Mouse (Mus musculus): Measurements from ENCODE around the gene Rnf126. TPM values are rescaled to one million over a fixed set of nuclear protein-coding genes. Genes with fewer than 3 reads are reported as not detected.

Rnf126 gene
- 0.36 TPM for polyA plus RNA-seq (2014; fragmentation: Illumina TruSeq; extraction: RNeasy Lipid Tissue Mini Kit (QIAGEN cat#74804); ENCODE audit: low read depth, low replicate concordance)

GRCm38 (mm10) chr10:79766508-79767325, at the start of gene Rnf126:
TSS of gene Rnf126 (minus strand) at chr10:79766952.

DNA sequence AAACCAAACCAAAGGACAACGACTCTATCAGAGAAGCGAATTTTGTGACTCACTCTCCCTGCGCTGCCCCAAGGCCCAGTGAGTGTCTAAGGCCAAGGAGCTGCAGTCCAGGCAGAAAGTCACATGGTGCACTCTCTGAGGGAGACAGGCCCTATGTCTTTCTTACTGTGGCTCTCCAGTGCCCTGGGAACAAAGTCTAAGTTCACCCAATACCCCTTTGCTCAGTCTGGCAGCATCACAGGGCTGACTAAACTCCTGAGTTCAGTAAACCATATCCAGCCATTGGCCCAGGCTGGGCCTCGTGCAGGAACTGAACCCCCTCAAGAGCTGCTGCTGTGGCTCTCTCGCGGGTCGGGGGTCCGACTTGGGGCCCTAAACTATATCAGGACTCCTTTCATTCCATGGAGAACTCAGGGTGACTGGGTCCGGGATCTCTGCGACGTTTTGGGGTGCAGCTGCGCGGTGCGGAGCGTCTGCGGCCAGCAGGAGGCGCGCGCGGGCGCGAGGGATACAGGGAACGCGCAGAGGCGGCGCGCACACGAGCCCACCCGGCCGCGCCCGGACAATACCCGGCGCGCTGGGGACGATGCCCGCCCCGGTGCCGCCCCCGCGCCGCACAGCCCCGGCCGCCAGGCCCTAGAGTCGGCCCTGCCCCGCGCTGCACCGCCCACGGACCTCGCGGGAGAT, 26.4 kb upstream of the Rnf126 start, which contains the start of gene Palm:
Palm (plus strand) TSS at position 522 of the 687 bp plus-strand sequence.

DNA sequence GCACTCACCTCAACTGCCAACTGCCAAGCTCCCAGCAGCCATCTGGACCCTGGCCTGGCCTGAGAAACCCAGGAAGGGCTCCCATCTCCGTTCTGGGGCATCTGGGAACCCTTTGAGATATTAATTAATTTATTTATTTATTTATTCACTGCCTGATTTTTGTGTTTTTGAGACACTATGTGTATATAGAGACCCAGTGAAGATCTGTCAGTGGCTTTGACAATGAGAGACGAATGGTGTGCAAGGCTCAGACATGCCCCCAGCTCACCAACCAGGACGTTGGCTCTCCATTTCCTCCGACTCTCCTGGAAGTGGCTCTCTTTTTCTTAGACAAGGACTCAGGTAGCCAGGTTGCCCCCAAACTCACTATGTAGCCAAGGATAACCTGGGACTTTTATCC, 24.1 kb upstream of the Rnf126 start, which contains the start of gene Prss57:
Prss57 (minus strand) TSS at position 101 of the 400 bp plus-strand sequence.

DNA sequence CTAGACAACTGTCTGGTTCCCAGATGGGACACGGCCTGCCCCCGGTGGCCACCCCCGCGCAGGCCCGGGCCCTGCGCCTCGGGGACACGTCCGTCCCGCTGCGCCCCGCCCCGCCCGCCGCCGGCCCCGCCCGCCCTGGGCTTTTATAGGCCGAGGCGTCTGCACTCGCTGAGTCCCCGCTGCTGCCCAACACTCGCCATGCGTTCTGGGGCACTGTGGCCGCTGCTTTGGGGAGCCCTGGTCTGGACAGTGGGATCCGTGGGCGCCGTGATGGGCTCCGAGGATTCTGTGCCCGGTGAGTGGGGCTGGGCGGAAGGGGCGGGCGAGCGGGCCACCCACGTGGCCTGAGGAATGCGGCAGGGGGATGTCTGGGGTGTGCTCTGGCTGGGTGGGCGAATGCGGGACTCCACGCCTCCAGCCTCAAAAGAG, 10.4 kb upstream of the Rnf126 start, which contains the start of gene Fstl3:
Fstl3 (plus strand) TSS at position 170 of the 429 bp plus-strand sequence.

DNA sequence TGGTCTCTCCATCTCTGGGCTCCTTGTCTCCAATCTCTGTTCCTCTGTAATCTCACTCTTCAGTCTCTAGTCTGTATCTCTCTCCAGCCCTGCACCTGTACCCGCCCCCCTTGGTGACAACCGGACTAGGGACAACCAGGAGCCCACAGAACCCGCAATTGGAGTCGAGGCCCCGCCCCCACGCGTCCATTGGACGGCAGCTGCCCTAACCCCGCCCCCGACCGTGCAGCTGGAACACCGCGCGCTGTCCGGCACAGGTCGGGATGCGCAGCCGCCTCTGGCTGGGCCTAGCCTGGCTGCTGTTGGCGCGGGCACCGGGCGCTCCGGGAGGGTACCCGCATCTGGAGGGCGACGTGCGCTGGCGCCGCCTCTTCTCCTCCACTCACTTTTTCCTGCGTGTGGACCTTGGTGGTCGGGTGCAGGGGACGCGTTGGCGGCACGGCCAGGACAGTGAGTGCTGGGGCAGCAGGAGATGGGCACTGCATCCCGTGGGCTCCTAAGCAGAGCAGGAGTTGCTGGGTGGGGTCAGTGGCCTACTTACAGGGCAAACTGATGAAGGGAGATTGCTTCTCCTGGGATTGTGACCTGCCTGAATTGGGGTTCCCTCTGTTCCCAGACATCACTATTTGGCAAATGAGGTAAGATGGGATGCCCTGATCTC, 11.8 kb downstream of the Rnf126 start, which contains the start of gene Fgf22:
Fgf22 (plus strand) TSS at position 221 of the 661 bp plus-strand sequence.

DNA sequence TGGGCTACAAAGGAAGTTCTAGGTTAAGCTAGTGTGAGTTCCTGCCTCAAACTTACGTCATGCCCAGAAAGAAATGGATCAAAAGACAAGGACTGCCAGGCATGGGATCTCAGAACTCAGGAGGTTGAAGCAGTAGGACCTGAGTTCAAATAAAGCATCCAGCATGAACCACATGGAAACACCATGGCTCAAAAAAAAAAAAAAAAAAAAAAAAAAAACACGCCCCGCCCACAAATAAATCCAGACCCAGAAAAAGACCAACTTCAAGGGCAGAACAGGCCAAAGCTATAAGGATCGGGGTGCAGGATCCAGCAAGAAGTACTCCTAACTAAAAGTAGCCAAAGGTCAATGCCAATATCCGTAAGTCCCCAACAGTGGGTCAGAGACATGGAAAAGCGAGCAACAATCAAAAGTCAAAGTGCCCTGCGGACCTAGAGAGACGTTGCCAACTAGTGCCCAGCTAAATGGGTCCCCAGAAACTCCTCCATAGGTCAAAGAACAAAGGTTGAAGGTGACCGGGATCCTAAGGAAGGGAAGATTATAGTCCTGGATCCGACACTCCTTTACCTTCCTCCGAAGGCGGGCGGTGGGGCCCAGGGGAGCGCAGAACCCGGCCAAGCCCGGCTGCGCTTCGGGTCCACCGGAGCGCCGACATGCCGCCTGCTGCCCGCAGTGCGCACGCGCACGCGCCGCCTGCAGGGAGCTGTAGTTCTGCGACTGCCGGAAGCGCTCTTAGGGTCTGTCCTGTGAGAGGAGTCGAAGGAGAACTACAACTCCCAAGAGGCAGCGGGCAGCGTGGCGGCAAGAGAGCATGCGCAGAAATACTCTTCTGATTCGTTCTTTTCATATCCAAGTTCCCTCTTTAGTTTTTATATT, 20.6 kb downstream of the Rnf126 start, which contains the start of gene Polrmt:
Polrmt (minus strand) TSS at position 684 of the 876 bp plus-strand sequence.

DNA sequence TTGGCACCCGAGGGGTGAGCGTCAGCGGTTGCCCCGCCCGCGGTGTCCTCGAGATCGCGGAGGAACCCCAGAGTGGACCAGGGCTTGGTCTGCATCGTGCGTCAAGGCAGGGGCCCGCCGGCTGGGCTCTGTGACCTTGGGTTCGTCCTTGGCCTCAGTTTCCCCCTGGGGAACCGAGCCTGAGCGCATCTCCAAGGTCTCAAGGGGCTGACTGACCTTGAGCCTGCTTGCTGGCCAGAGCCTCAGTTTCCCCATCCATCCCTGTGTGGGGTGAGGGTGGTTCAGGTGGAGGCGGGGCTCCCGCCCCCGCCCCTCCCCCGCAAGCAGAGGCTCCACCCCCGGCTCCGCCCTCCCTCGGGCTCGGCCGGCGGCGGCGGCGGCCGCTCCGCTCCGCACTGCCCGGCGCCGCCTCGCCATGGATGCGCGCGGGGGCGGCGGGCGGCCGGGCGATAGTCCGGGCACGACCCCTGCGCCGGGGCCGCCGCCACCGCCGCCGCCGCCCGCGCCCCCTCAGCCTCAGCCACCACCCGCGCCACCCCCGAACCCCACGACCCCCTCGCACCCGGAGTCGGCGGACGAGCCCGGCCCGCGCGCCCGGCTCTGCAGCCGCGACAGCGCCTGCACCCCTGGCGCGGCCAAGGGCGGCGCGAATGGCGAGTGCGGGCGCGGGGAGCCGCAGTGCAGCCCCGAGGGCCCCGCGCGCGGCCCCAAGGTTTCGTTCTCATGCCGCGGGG, 50.3 kb downstream of the Rnf126 start, which contains the start of gene Hcn2:
Hcn2 (plus strand) TSS at position 381 of the 734 bp plus-strand sequence.

Other genes starting within 250 kb of the Rnf126 start
- 3.4 TPM for gene Plpp2, start 233.2 kb downstream of the Rnf126 start, polyA plus RNA-seq (2014; fragmentation: Illumina TruSeq; extraction: RNeasy Lipid Tissue Mini Kit (QIAGEN cat#74804); ENCODE audit: low read depth, low replicate concordance)
- gene Mier2, start 211.8 kb downstream of the Rnf126 start, polyA plus RNA-seq (2014; fragmentation: Illumina TruSeq; extraction: RNeasy Lipid Tissue Mini Kit (QIAGEN cat#74804); ENCODE audit: low read depth, low replicate concordance) = not detected
- not detected for gene Theg, start 179.6 kb downstream of the Rnf126 start, polyA plus RNA-seq (2014; fragmentation: Illumina TruSeq; extraction: RNeasy Lipid Tissue Mini Kit (QIAGEN cat#74804); ENCODE audit: low read depth, low replicate concordance)
- gene C2cd4c, start 152.9 kb downstream of the Rnf126 start, polyA plus RNA-seq (2014; fragmentation: Illumina TruSeq; extraction: RNeasy Lipid Tissue Mini Kit (QIAGEN cat#74804); ENCODE audit: low read depth, low replicate concordance) = not detected
- gene Shc2, start 129.0 kb downstream of the Rnf126 start, polyA plus RNA-seq (2014; fragmentation: Illumina TruSeq; extraction: RNeasy Lipid Tissue Mini Kit (QIAGEN cat#74804); ENCODE audit: low read depth, low replicate concordance) = not detected
- gene Odf3l2, start 121.2 kb downstream of the Rnf126 start, polyA plus RNA-seq (2014; fragmentation: Illumina TruSeq; extraction: RNeasy Lipid Tissue Mini Kit (QIAGEN cat#74804); ENCODE audit: low read depth, low replicate concordance) = not detected
- not detected for gene Madcam1, start 102.4 kb downstream of the Rnf126 start, polyA plus RNA-seq (2014; fragmentation: Illumina TruSeq; extraction: RNeasy Lipid Tissue Mini Kit (QIAGEN cat#74804); ENCODE audit: low read depth, low replicate concordance)
- not detected for gene Tpgs1, start 97.6 kb downstream of the Rnf126 start, polyA plus RNA-seq (2014; fragmentation: Illumina TruSeq; extraction: RNeasy Lipid Tissue Mini Kit (QIAGEN cat#74804); ENCODE audit: low read depth, low replicate concordance)
- gene Cdc34, start 84.8 kb downstream of the Rnf126 start, polyA plus RNA-seq (2014; fragmentation: Illumina TruSeq; extraction: RNeasy Lipid Tissue Mini Kit (QIAGEN cat#74804); ENCODE audit: low read depth, low replicate concordance) = not detected
- gene Gzmm, start 77.9 kb downstream of the Rnf126 start, polyA plus RNA-seq (2014; fragmentation: Illumina TruSeq; extraction: RNeasy Lipid Tissue Mini Kit (QIAGEN cat#74804); ENCODE audit: low read depth, low replicate concordance) = not detected
- gene Bsg, start 62.5 kb downstream of the Rnf126 start, polyA plus RNA-seq (2014; fragmentation: Illumina TruSeq; extraction: RNeasy Lipid Tissue Mini Kit (QIAGEN cat#74804); ENCODE audit: low read depth, low replicate concordance) = 293 TPM
- gene Hcn2, start 50.3 kb downstream of the Rnf126 start, polyA plus RNA-seq (2014; fragmentation: Illumina TruSeq; extraction: RNeasy Lipid Tissue Mini Kit (QIAGEN cat#74804); ENCODE audit: low read depth, low replicate concordance) = not detected
- gene Polrmt, start 20.4 kb downstream of the Rnf126 start, polyA plus RNA-seq (2014; fragmentation: Illumina TruSeq; extraction: RNeasy Lipid Tissue Mini Kit (QIAGEN cat#74804); ENCODE audit: low read depth, low replicate concordance) = 4.2 TPM
- not detected for gene Fgf22, start 11.9 kb downstream of the Rnf126 start, polyA plus RNA-seq (2014; fragmentation: Illumina TruSeq; extraction: RNeasy Lipid Tissue Mini Kit (QIAGEN cat#74804); ENCODE audit: low read depth, low replicate concordance)
- 2.6 TPM for gene Fstl3, start 10.3 kb upstream of the Rnf126 start, polyA plus RNA-seq (2014; fragmentation: Illumina TruSeq; extraction: RNeasy Lipid Tissue Mini Kit (QIAGEN cat#74804); ENCODE audit: low read depth, low replicate concordance)
- not detected for gene Prss57, start 24.0 kb upstream of the Rnf126 start, polyA plus RNA-seq (2014; fragmentation: Illumina TruSeq; extraction: RNeasy Lipid Tissue Mini Kit (QIAGEN cat#74804); ENCODE audit: low read depth, low replicate concordance)
- gene Palm, start 26.6 kb upstream of the Rnf126 start, polyA plus RNA-seq (2014; fragmentation: Illumina TruSeq; extraction: RNeasy Lipid Tissue Mini Kit (QIAGEN cat#74804); ENCODE audit: low read depth, low replicate concordance) = 1.1 TPM
- 0.49 TPM for gene Misp, start 54.0 kb upstream of the Rnf126 start, polyA plus RNA-seq (2014; fragmentation: Illumina TruSeq; extraction: RNeasy Lipid Tissue Mini Kit (QIAGEN cat#74804); ENCODE audit: low read depth, low replicate concordance)
- 40.9 TPM for gene Ptbp1, start 87.5 kb upstream of the Rnf126 start, polyA plus RNA-seq (2014; fragmentation: Illumina TruSeq; extraction: RNeasy Lipid Tissue Mini Kit (QIAGEN cat#74804); ENCODE audit: low read depth, low replicate concordance)
- not detected for gene Prtn3, start 107.5 kb upstream of the Rnf126 start, polyA plus RNA-seq (2014; fragmentation: Illumina TruSeq; extraction: RNeasy Lipid Tissue Mini Kit (QIAGEN cat#74804); ENCODE audit: low read depth, low replicate concordance)
- gene Plppr3, start 107.7 kb upstream of the Rnf126 start, polyA plus RNA-seq (2014; fragmentation: Illumina TruSeq; extraction: RNeasy Lipid Tissue Mini Kit (QIAGEN cat#74804); ENCODE audit: low read depth, low replicate concordance) = not detected
- gene Elane, start 119.3 kb upstream of the Rnf126 start, polyA plus RNA-seq (2014; fragmentation: Illumina TruSeq; extraction: RNeasy Lipid Tissue Mini Kit (QIAGEN cat#74804); ENCODE audit: low read depth, low replicate concordance) = not detected
- gene Cfd, start 123.9 kb upstream of the Rnf126 start, polyA plus RNA-seq (2014; fragmentation: Illumina TruSeq; extraction: RNeasy Lipid Tissue Mini Kit (QIAGEN cat#74804); ENCODE audit: low read depth, low replicate concordance) = not detected
- gene Med16, start 142.0 kb upstream of the Rnf126 start, polyA plus RNA-seq (2014; fragmentation: Illumina TruSeq; extraction: RNeasy Lipid Tissue Mini Kit (QIAGEN cat#74804); ENCODE audit: low read depth, low replicate concordance) = 0.20 TPM
- not detected for gene Gm26602, start 143.9 kb upstream of the Rnf126 start, polyA plus RNA-seq (2014; fragmentation: Illumina TruSeq; extraction: RNeasy Lipid Tissue Mini Kit (QIAGEN cat#74804); ENCODE audit: low read depth, low replicate concordance)
- gene Kiss1r, start 150.0 kb upstream of the Rnf126 start, polyA plus RNA-seq (2014; fragmentation: Illumina TruSeq; extraction: RNeasy Lipid Tissue Mini Kit (QIAGEN cat#74804); ENCODE audit: low read depth, low replicate concordance) = 0.16 TPM
- 6.4 TPM for gene R3hdm4, start 154.3 kb upstream of the Rnf126 start, polyA plus RNA-seq (2014; fragmentation: Illumina TruSeq; extraction: RNeasy Lipid Tissue Mini Kit (QIAGEN cat#74804); ENCODE audit: low read depth, low replicate concordance)
- 3.1 TPM for gene Arid3a, start 160.1 kb upstream of the Rnf126 start, polyA plus RNA-seq (2014; fragmentation: Illumina TruSeq; extraction: RNeasy Lipid Tissue Mini Kit (QIAGEN cat#74804); ENCODE audit: low read depth, low replicate concordance)
- gene Wdr18, start 193.2 kb upstream of the Rnf126 start, polyA plus RNA-seq (2014; fragmentation: Illumina TruSeq; extraction: RNeasy Lipid Tissue Mini Kit (QIAGEN cat#74804); ENCODE audit: low read depth, low replicate concordance) = 1.7 TPM
- not detected for gene Grin3b, start 203.8 kb upstream of the Rnf126 start, polyA plus RNA-seq (2014; fragmentation: Illumina TruSeq; extraction: RNeasy Lipid Tissue Mini Kit (QIAGEN cat#74804); ENCODE audit: low read depth, low replicate concordance)
- gene Tmem259, start 217.4 kb upstream of the Rnf126 start, polyA plus RNA-seq (2014; fragmentation: Illumina TruSeq; extraction: RNeasy Lipid Tissue Mini Kit (QIAGEN cat#74804); ENCODE audit: low read depth, low replicate concordance) = 0.40 TPM
- 3.0 TPM for gene Cnn2, start 221.6 kb upstream of the Rnf126 start, polyA plus RNA-seq (2014; fragmentation: Illumina TruSeq; extraction: RNeasy Lipid Tissue Mini Kit (QIAGEN cat#74804); ENCODE audit: low read depth, low replicate concordance)
- gene Abca7, start 229.5 kb upstream of the Rnf126 start, polyA plus RNA-seq (2014; fragmentation: Illumina TruSeq; extraction: RNeasy Lipid Tissue Mini Kit (QIAGEN cat#74804); ENCODE audit: low read depth, low replicate concordance) = 0.12 TPM
- not detected for gene Arhgap45, start 249.7 kb upstream of the Rnf126 start, polyA plus RNA-seq (2014; fragmentation: Illumina TruSeq; extraction: RNeasy Lipid Tissue Mini Kit (QIAGEN cat#74804); ENCODE audit: low read depth, low replicate concordance)